Mouse (Mus musculus): Measurements from ENCODE around the gene Col5a3. TPM values are rescaled to one million over a fixed set of nuclear protein-coding genes. Genes with fewer than 3 reads are reported as not detected.
A peak's percentile ranks its signal among the peaks of the same experiment; 100 is the strongest.

Gene Col5a3
- polyA plus RNA-seq, 1 experiment from 2014 or later: 0.77 TPM

- 69% methylated on average over 4 of the region's 4 CpGs for WGBS
- Histone ChIP-seq H3K4me1 (ENCODE audit: control insufficient read depth, insufficient read depth, low read length) (peaks cover 16% of the 10 kb centered on the region; the same call in 1 of the 2 replicates), H3K4me3 (ENCODE audit: low read length) (no peak overlapping the region), H3K36me3 (ENCODE audit: control insufficient read depth, insufficient read depth, low read length) (no peaks in the 10 kb centered on the region), H3K9me3 (ENCODE audit: control insufficient read depth, low read length) (no peaks in the 10 kb centered on the region), H3K27me3 (ENCODE audit: control insufficient read depth, insufficient read depth, low read length) (no peaks in the 10 kb centered on the region), H3K27ac (ENCODE audit: low read depth, low read length) (no peak overlapping the region), H3K4me2 (replicated peaks; ENCODE audit: low read depth, low read length) (no peak overlapping the region), H3K9ac (ENCODE audit: low read depth, low read length) (no peak overlapping the region)
- ATAC-seq (ENCODE audit: low FRiP score, low TSS enrichment): no peak
Measured at GRCm38 (mm10) chr9:20789651-20790050, 25.2 kb downstream of the Col5a3 start.

GRCm38 (mm10) chr9:20787992-20788391 is 26.9 kb downstream of the Col5a3 start:
- H3K27me3 ChIP-seq (ENCODE audit: control insufficient read depth, insufficient read depth, low read length): no peaks in the 10 kb centered on the region
- H3K4me1 ChIP-seq (ENCODE audit: control insufficient read depth, insufficient read depth, low read length): peaks cover 10% of the 10 kb centered on the region; the same call in 1 of the 2 replicates
- H3K4me3 ChIP-seq (ENCODE audit: low read length): no peak overlapping the region
- 73% methylated on average over 8 of the region's 8 CpGs for WGBS
- no peaks in the 10 kb centered on the region for H3K9me3 ChIP-seq (ENCODE audit: control insufficient read depth, low read length)
- H3K9ac ChIP-seq (ENCODE audit: low read depth, low read length): no peak overlapping the region
- no peaks in the 10 kb centered on the region for H3K36me3 ChIP-seq (ENCODE audit: control insufficient read depth, insufficient read depth, low read length)
- no peak overlapping the region for H3K27ac ChIP-seq (ENCODE audit: low read depth, low read length)
- ATAC-seq (ENCODE audit: low FRiP score, low TSS enrichment): no peak
- no peak overlapping the region for H3K4me2 ChIP-seq (replicated peaks; ENCODE audit: low read depth, low read length)

- ATAC-seq (ENCODE audit: low FRiP score, low TSS enrichment): peak; percentile 76; the same call in 1 of the 2 replicates
- no peaks in the 10 kb centered on the region for H3K36me3 ChIP-seq (ENCODE audit: control insufficient read depth, insufficient read depth, low read length)
- no peak overlapping the region for H3K4me3 ChIP-seq (ENCODE audit: low read length)
- H3K27ac ChIP-seq (ENCODE audit: low read depth, low read length): no peak overlapping the region
- H3K9ac ChIP-seq (ENCODE audit: low read depth, low read length): no peak overlapping the region
- H3K4me1 ChIP-seq (ENCODE audit: control insufficient read depth, insufficient read depth, low read length): peaks cover 10% of the 10 kb centered on the region; the same call in 1 of the 2 replicates
- WGBS: 37% methylated on average over 6 of the region's 6 CpGs
- H3K4me2 ChIP-seq (replicated peaks; ENCODE audit: low read depth, low read length): no peak overlapping the region
- no peaks in the 10 kb centered on the region for H3K27me3 ChIP-seq (ENCODE audit: control insufficient read depth, insufficient read depth, low read length)
- H3K9me3 ChIP-seq (ENCODE audit: control insufficient read depth, low read length): peaks cover 4% of the 10 kb centered on the region; the same call in 1 of the 2 replicates
Measured at GRCm38 (mm10) chr9:20785055-20785454, 29.8 kb downstream of the Col5a3 start.

GRCm38 (mm10) chr9:20781286-20781685 is 33.6 kb downstream of the Col5a3 start:
- no peak overlapping the region for H3K27ac ChIP-seq (ENCODE audit: low read depth, low read length)
- H3K4me3 ChIP-seq (ENCODE audit: low read length): no peak overlapping the region
- no peak for ATAC-seq (ENCODE audit: low FRiP score, low TSS enrichment)
- no peaks in the 10 kb centered on the region for H3K27me3 ChIP-seq (ENCODE audit: control insufficient read depth, insufficient read depth, low read length)
- no peak overlapping the region for H3K9ac ChIP-seq (ENCODE audit: low read depth, low read length)
- H3K36me3 ChIP-seq (ENCODE audit: control insufficient read depth, insufficient read depth, low read length): no peaks in the 10 kb centered on the region
- H3K4me2 ChIP-seq (replicated peaks; ENCODE audit: low read depth, low read length): no peak overlapping the region
- peaks cover 4% of the 10 kb centered on the region; the same call in 1 of the 2 replicates for H3K9me3 ChIP-seq (ENCODE audit: control insufficient read depth, low read length)
- 81% methylated on average over 3 of the region's 3 CpGs for WGBS
- H3K4me1 ChIP-seq (ENCODE audit: control insufficient read depth, insufficient read depth, low read length): peaks cover 7% of the 10 kb centered on the region; the same call in 1 of the 2 replicates

GRCm38 (mm10) chr9:20765274-20765673 is 49.6 kb downstream of the Col5a3 start:
- no peak overlapping the region for H3K27ac ChIP-seq (ENCODE audit: low read depth, low read length)
- H3K4me3 ChIP-seq (ENCODE audit: low read length): no peak overlapping the region
- no peak for ATAC-seq (ENCODE audit: low FRiP score, low TSS enrichment)
- 85% methylated on average over 2 of the region's 2 CpGs for WGBS
- H3K4me2 ChIP-seq (replicated peaks; ENCODE audit: low read depth, low read length): no peak overlapping the region
- H3K4me1 ChIP-seq (ENCODE audit: control insufficient read depth, insufficient read depth, low read length): no peaks in the 10 kb centered on the region
- H3K9ac ChIP-seq (ENCODE audit: low read depth, low read length): no peak overlapping the region
- H3K36me3 ChIP-seq (ENCODE audit: control insufficient read depth, insufficient read depth, low read length): no peaks in the 10 kb centered on the region
- H3K9me3 ChIP-seq (ENCODE audit: control insufficient read depth, low read length): no peaks in the 10 kb centered on the region
- no peaks in the 10 kb centered on the region for H3K27me3 ChIP-seq (ENCODE audit: control insufficient read depth, insufficient read depth, low read length)

GRCm38 (mm10) chr9:20763099-20763498 is 51.8 kb downstream of the Col5a3 start:
- Histone ChIP-seq H3K4me1 (ENCODE audit: control insufficient read depth, insufficient read depth, low read length) (no peaks in the 10 kb centered on the region), H3K27ac (ENCODE audit: low read depth, low read length) (no peak overlapping the region), H3K9ac (ENCODE audit: low read depth, low read length) (no peak overlapping the region), H3K4me3 (ENCODE audit: low read length) (no peak overlapping the region), H3K36me3 (ENCODE audit: control insufficient read depth, insufficient read depth, low read length) (no peaks in the 10 kb centered on the region), H3K9me3 (ENCODE audit: control insufficient read depth, low read length) (no peaks in the 10 kb centered on the region), H3K27me3 (ENCODE audit: control insufficient read depth, insufficient read depth, low read length) (no peaks in the 10 kb centered on the region), H3K4me2 (replicated peaks; ENCODE audit: low read depth, low read length) (no peak overlapping the region)
- 81% methylated on average over 1 of the region's 1 CpGs for WGBS
- no peak for ATAC-seq (ENCODE audit: low FRiP score, low TSS enrichment)

- ATAC-seq (ENCODE audit: low FRiP score, low TSS enrichment): no peak
- H3K27me3 ChIP-seq (ENCODE audit: control insufficient read depth, insufficient read depth, low read length): no peaks in the 10 kb centered on the region
- H3K9ac ChIP-seq (ENCODE audit: low read depth, low read length): no peak overlapping the region
- no peaks in the 10 kb centered on the region for H3K4me1 ChIP-seq (ENCODE audit: control insufficient read depth, insufficient read depth, low read length)
- no peak overlapping the region for H3K4me3 ChIP-seq (ENCODE audit: low read length)
- no peak overlapping the region for H3K27ac ChIP-seq (ENCODE audit: low read depth, low read length)
- H3K9me3 ChIP-seq (ENCODE audit: control insufficient read depth, low read length): no peaks in the 10 kb centered on the region
- no peaks in the 10 kb centered on the region for H3K36me3 ChIP-seq (ENCODE audit: control insufficient read depth, insufficient read depth, low read length)
- WGBS: 42% methylated on average over 7 of the region's 7 CpGs
- no peak overlapping the region for H3K4me2 ChIP-seq (replicated peaks; ENCODE audit: low read depth, low read length)
Measured at GRCm38 (mm10) chr9:20762197-20762961, 52.5 kb downstream of the Col5a3 start.

- no peak overlapping the region for H3K4me3 ChIP-seq (ENCODE audit: low read length)
- no peaks in the 10 kb centered on the region for H3K36me3 ChIP-seq (ENCODE audit: control insufficient read depth, insufficient read depth, low read length)
- no peak overlapping the region for H3K27ac ChIP-seq (ENCODE audit: low read depth, low read length)
- H3K4me1 ChIP-seq (ENCODE audit: control insufficient read depth, insufficient read depth, low read length): no peaks in the 10 kb centered on the region
- H3K9ac ChIP-seq (ENCODE audit: low read depth, low read length): no peak overlapping the region
- 70% methylated on average over 3 of the region's 3 CpGs for WGBS
- H3K27me3 ChIP-seq (ENCODE audit: control insufficient read depth, insufficient read depth, low read length): no peaks in the 10 kb centered on the region
- ATAC-seq (ENCODE audit: low FRiP score, low TSS enrichment): no peak
- H3K4me2 ChIP-seq (replicated peaks; ENCODE audit: low read depth, low read length): no peak overlapping the region
- no peaks in the 10 kb centered on the region for H3K9me3 ChIP-seq (ENCODE audit: control insufficient read depth, low read length)
Measured at GRCm38 (mm10) chr9:20761388-20761787, 53.5 kb downstream of the Col5a3 start.

GRCm38 (mm10) chr9:20760813-20761212 is 54.1 kb downstream of the Col5a3 start:
- 58% methylated on average over 12 of the region's 12 CpGs for WGBS

More at GRCm38 (mm10) chr9:20760813-20761212, 54.1 kb downstream of the Col5a3 start:
- 0 out of 2 replicates have a peak, but pooled peaks have one; percentile 33 for ATAC-seq (ENCODE audit: low FRiP score, low TSS enrichment)
- no peak overlapping the region for H3K4me2 ChIP-seq (replicated peaks; ENCODE audit: low read depth, low read length)
- no peaks in the 10 kb centered on the region for H3K4me1 ChIP-seq (ENCODE audit: control insufficient read depth, insufficient read depth, low read length)
- no peaks in the 10 kb centered on the region for H3K9me3 ChIP-seq (ENCODE audit: control insufficient read depth, low read length)
- H3K27me3 ChIP-seq (ENCODE audit: control insufficient read depth, insufficient read depth, low read length): no peaks in the 10 kb centered on the region
- H3K27ac ChIP-seq (ENCODE audit: low read depth, low read length): no peak overlapping the region
- no peak overlapping the region for H3K4me3 ChIP-seq (ENCODE audit: low read length)
- H3K9ac ChIP-seq (ENCODE audit: low read depth, low read length): no peak overlapping the region
- H3K36me3 ChIP-seq (ENCODE audit: control insufficient read depth, insufficient read depth, low read length): no peaks in the 10 kb centered on the region
